Mouse (Mus musculus): ENCODE data around the gene Igfbp1.

- TF ChIP-seq CTCF (IDR thresholded peaks at IDR 0.05; ENCODE audit: low read depth, low read length) = no peak
- TF ChIP-seq POLR2A (IDR thresholded peaks at IDR 0.05; ENCODE audit: extremely low read depth, insufficient read depth, low read length) = no peak
These were observed 39.4 kb upstream of the Igfbp1 start for GRCm38 (mm10) chr11:7158196-7158595.

All from liver, adult 2 months (tissue).